Mouse (Mus musculus) intestine, embryonic 15.5 days (tissue): ENCODE results near the gene Nav2. TPM values are rescaled to one million over a fixed set of nuclear protein-coding genes. Genes with fewer than 3 reads are reported as not detected.

Experiments
- ATAC-seq: fragments of 200-750 bp; cut with Nextera tagmentation; 2 replicates; pipeline ENCODE4 v1.8.0; 2017; ENCODE audit warnings: moderate TSS enrichment, moderate library complexity
- H3K27ac ChIP-seq: fragments of 300-500 bp; sonication (generic); 2 replicates; pipeline ENCODE4 v1.5.1; 2015; ENCODE audit warnings: mild to moderate bottlenecking, inconsistent platforms
- H3K27me3 ChIP-seq: fragments of 300-500 bp; sonication (generic); replicated peaks from 2 replicates; pipeline ENCODE4 v1.6.1; 2015; ENCODE audit warnings: inconsistent platforms
- H3K36me3 ChIP-seq: fragments of 300-500 bp; sonication (generic); 2 replicates; pipeline ENCODE4 v1.6.1; 2015; ENCODE audit warnings: inconsistent platforms
- H3K4me1 ChIP-seq: fragments of 300-500 bp; sonication (generic); replicated peaks from 2 replicates; pipeline ENCODE4 v1.6.1; 2015; ENCODE audit warnings: inconsistent platforms
- H3K4me2 ChIP-seq: fragments of 300-500 bp; sonication (generic); replicated peaks from 2 replicates; pipeline ENCODE4 v1.6.1; 2015; ENCODE audit warnings: mild to moderate bottlenecking, inconsistent platforms
- H3K4me3 ChIP-seq: fragments of 300-500 bp; sonication (generic); replicated peaks from 2 replicates; pipeline ENCODE4 v1.5.1; 2015; ENCODE audit warnings: inconsistent platforms
- H3K9ac ChIP-seq: fragments of 300-500 bp; sonication (generic); 2 replicates; pipeline ENCODE4 v1.6.1; 2015; ENCODE audit warnings: inconsistent platforms
- H3K9me3 ChIP-seq: fragments of 300-500 bp; sonication (generic); 2 replicates; pipeline ENCODE4 v1.6.1; 2016; ENCODE audit warnings: inconsistent platforms
- WGBS: fragments of 180-500 bp; shearing (Covaris S2); methylation state at CpG from one replicate; pipeline ENCODE4 v1.1.7; 2015; 5-methylcytosine and 5-hydroxymethylcytosine counted together
- polyA plus RNA-seq: library from polyadenylated mRNA; unstranded; fragments of >200 nt; fragmentation: Nextera tagmentation; extraction: Ambion mirVana; gene quantifications from 2 replicates; pipeline ENCODE4 v1.2.1, GENCODE M21; 2015

Gene Nav2
- polyA plus RNA-seq, 1 experiment from 2014 or later: 17.7 TPM

- WGBS: 90% methylated on average over 9 of the region's 9 CpGs
- H3K4me1 ChIP-seq: peaks cover 8% of the 10 kb centered on the region; the same call in 1 of the 2 replicates
- no peak for ATAC-seq
- H3K4me3 ChIP-seq: no peak overlapping the region
- H3K36me3 ChIP-seq: peaks cover 5% of the 10 kb centered on the region; the same call in 1 of the 2 replicates
- no peak overlapping the region for H3K4me2 ChIP-seq
- no peak overlapping the region for H3K27ac ChIP-seq
- H3K9ac ChIP-seq: no peak overlapping the region
- H3K9me3 ChIP-seq: no peaks in the 10 kb centered on the region
- H3K27me3 ChIP-seq: no peaks in the 10 kb centered on the region
Observed at GRCm38 (mm10) chr7:49540181-49540580, 631.7 kb downstream of the Nav2 start.

DNA sequence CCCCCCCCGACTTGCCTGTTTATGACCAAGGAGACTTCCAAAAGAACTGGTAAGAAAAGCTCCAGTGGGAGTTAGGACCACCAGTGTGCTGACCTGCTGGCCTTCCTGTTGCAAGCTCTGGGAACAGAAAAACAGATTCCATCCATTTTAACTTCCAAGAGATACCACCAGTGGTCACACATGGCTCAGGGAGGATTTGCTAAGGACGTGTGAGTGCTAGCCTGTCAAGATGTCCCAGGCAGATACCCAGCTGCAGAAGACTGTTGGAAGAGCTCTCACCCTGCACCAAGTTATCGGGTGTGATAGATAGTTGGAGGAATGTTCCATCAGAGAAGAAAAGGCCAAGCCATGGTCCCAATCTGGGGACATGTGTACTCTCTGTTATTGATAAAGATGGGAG lies 633.6 kb downstream of the Nav2 start:
- no peak overlapping the region for H3K9ac ChIP-seq
- WGBS: 74% methylated on average over 3 of the region's 3 CpGs
- peaks cover 8% of the 10 kb centered on the region; the same call in 1 of the 2 replicates for H3K4me1 ChIP-seq
- no peak overlapping the region for H3K4me3 ChIP-seq
- H3K27ac ChIP-seq: no peak overlapping the region
- no peaks in the 10 kb centered on the region for H3K9me3 ChIP-seq
- H3K4me2 ChIP-seq: no peak overlapping the region
- H3K36me3 ChIP-seq: no peaks in the 10 kb centered on the region; the same call in 1 of the 2 replicates
- no peak for ATAC-seq
- H3K27me3 ChIP-seq: no peaks in the 10 kb centered on the region

DNA sequence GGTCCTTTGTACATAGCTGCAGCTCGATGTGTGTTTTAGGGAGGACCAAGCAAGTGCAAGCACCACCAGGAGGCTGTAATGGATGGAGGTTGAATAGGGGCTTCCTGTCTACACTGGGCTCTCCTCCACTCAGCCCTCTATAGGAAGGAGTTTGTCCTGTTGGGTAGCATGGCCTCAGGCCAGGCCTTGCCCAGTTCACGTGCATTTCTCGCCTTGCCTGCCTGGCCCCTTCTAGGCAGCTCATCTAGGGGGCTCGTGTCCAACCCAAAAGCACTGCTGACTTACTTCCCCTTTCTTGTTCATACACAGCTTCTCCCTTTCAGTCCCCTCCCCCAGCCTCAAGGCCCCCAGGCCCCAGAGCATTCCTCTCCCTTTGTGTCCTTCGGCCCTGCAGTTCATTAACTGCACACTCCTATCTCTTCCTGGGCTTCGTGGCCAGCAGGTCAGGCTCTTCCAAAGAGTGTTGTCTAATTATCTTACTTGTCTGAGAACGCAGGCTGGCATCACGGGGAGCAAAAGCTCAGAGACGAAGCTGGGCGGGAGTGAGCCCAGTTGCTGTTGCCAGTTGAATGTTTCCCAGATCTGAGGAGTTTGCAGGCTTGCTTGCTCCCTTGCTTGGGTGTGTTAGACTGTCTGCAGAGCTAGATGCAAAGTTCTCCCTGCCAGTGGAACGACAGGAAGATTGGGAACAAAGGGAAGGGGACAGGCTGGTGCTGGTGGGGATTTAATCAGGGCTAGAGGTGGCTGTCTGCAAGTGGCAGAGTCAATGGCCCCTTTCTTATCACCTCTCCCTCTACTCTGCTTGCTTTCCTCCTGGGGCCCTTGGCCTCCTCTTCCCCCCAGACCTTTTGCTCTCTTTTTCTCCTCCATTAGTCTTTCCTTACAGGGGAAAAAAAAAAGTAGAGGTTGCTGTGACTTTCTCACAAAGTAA lies 636.5 kb downstream of the Nav2 start:
- 43% methylated on average over 11 of the region's 11 CpGs for WGBS
- Histone ChIP-seq H3K27ac (no peak overlapping the region), H3K9me3 (no peaks in the 10 kb centered on the region), H3K4me3 (no peak overlapping the region), H3K36me3 (peaks cover 7% of the 10 kb centered on the region; the same call in 1 of the 2 replicates), H3K27me3 (no peaks in the 10 kb centered on the region), H3K4me1 (peaks cover 8% of the 10 kb centered on the region; the same call in 1 of the 2 replicates), H3K9ac (no peak overlapping the region), H3K4me2 (no peak overlapping the region)
- peak; percentile 60 for ATAC-seq

- no peak overlapping the region for H3K4me2 ChIP-seq
- H3K9me3 ChIP-seq: no peaks in the 10 kb centered on the region
- no peaks in the 10 kb centered on the region for H3K27me3 ChIP-seq
- H3K9ac ChIP-seq: no peak overlapping the region
- no peak overlapping the region for H3K27ac ChIP-seq
- 84% methylated on average over 15 of the region's 15 CpGs for WGBS
- no peak overlapping the region for H3K4me3 ChIP-seq
- H3K4me1 ChIP-seq: peaks cover 8% of the 10 kb centered on the region; the same call in 1 of the 2 replicates
- H3K36me3 ChIP-seq: peaks cover 7% of the 10 kb centered on the region; the same call in 1 of the 2 replicates
- ATAC-seq: no peak
Observed at GRCm38 (mm10) chr7:49545706-49546097, 637.2 kb downstream of the Nav2 start.

- H3K27me3 ChIP-seq: no peaks in the 10 kb centered on the region
- 0 out of 2 replicates have a peak, but pooled peaks cover 14% of the 10 kb centered on the region for H3K36me3 ChIP-seq
- H3K4me1 ChIP-seq: peaks cover 11% of the 10 kb centered on the region; the same call in 1 of the 2 replicates
- no peaks in the 10 kb centered on the region for H3K9me3 ChIP-seq
- H3K4me2 ChIP-seq: no peak overlapping the region
- no peak for ATAC-seq
- no peak overlapping the region for H3K27ac ChIP-seq
- 89% methylated on average over 11 of the region's 11 CpGs for WGBS
- H3K9ac ChIP-seq: no peak overlapping the region
- no peak overlapping the region for H3K4me3 ChIP-seq
Observed at GRCm38 (mm10) chr7:49548397-49548796, 639.9 kb downstream of the Nav2 start.

GRCm38 (mm10) chr7:49553236-49553981 lies 644.9 kb downstream of the Nav2 start:
- Histone ChIP-seq H3K9me3 (no peaks in the 10 kb centered on the region), H3K27me3 (no peaks in the 10 kb centered on the region), H3K36me3 (0 out of 2 replicates have a peak, but pooled peaks cover 7% of the 10 kb centered on the region), H3K4me3 (no peak overlapping the region), H3K9ac (no peak overlapping the region), H3K27ac (no peak overlapping the region), H3K4me2 (no peak overlapping the region), H3K4me1 (peaks cover 10% of the 10 kb centered on the region; the same call in 1 of the 2 replicates)
- no peak for ATAC-seq
- WGBS: 42% methylated on average over 11 of the region's 11 CpGs

GRCm38 (mm10) chr7:49558240-49558640 lies 649.7 kb downstream of the Nav2 start:
- H3K27me3 ChIP-seq: no peaks in the 10 kb centered on the region
- no peak for ATAC-seq
- no peak overlapping the region for H3K9ac ChIP-seq
- peak overlapping the region; percentile 30 for H3K27ac ChIP-seq
- peaks cover 14% of the 10 kb centered on the region; the same call in 1 of the 2 replicates for H3K4me1 ChIP-seq
- no peak overlapping the region for H3K4me2 ChIP-seq
- 71% methylated on average over 12 of the region's 12 CpGs for WGBS
- no peak overlapping the region for H3K4me3 ChIP-seq
- no peaks in the 10 kb centered on the region; the same call in 1 of the 2 replicates for H3K36me3 ChIP-seq
- H3K9me3 ChIP-seq: no peaks in the 10 kb centered on the region

- Histone ChIP-seq H3K9me3 (no peaks in the 10 kb centered on the region), H3K4me1 (peaks cover 11% of the 10 kb centered on the region; the same call in 1 of the 2 replicates), H3K4me2 (no peak overlapping the region), H3K9ac (no peak overlapping the region), H3K4me3 (no peak overlapping the region), H3K36me3 (no peaks in the 10 kb centered on the region; the same call in 1 of the 2 replicates), H3K27ac (peak overlapping the region; percentile 30), H3K27me3 (no peaks in the 10 kb centered on the region)
- WGBS: 59% methylated on average over 5 of the region's 5 CpGs
- peak; percentile 65 for ATAC-seq
Observed at GRCm38 (mm10) chr7:49558895-49559294, 650.4 kb downstream of the Nav2 start.

DNA sequence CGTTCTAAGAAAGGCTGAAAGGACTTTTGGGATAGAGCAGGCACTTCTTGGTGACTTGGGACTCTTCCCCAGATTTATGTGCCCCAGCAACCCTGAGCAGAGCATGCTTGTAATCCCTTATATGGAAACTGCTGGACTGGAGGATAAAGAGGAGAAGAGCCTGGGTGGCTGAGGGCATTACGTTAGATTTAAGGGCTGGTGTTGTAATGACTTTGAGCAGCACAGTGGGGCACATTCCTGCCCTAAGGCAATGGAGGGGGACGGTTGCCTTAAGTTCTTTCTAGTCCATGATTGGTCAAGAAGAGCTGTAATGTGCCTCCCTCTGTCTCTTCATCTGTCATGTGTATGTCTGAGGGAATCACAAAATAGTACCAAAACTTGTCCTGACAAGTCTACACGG lies 651.5 kb downstream of the Nav2 start:
- no peak overlapping the region for H3K4me3 ChIP-seq
- H3K4me2 ChIP-seq: no peak overlapping the region
- H3K4me1 ChIP-seq: peaks cover 11% of the 10 kb centered on the region; the same call in 1 of the 2 replicates
- WGBS: 65% methylated on average over 4 of the region's 4 CpGs
- H3K9me3 ChIP-seq: no peaks in the 10 kb centered on the region
- peaks cover under 1% of the 10 kb centered on the region; the same call in 1 of the 2 replicates for H3K36me3 ChIP-seq
- peak overlapping the region; percentile 48; the same call in 1 of the 2 replicates for H3K27ac ChIP-seq
- no peak overlapping the region for H3K9ac ChIP-seq
- ATAC-seq: no peak
- no peaks in the 10 kb centered on the region for H3K27me3 ChIP-seq

GRCm38 (mm10) chr7:49562404-49562803 lies 653.9 kb downstream of the Nav2 start:
- Histone ChIP-seq H3K27ac (no peak overlapping the region), H3K36me3 (peaks cover 14% of the 10 kb centered on the region; the same call in 1 of the 2 replicates)

GRCm38 (mm10) chr7:49562851-49563250 lies 654.3 kb downstream of the Nav2 start:
- no peak for ATAC-seq
- H3K9me3 ChIP-seq: no peaks in the 10 kb centered on the region
- H3K4me2 ChIP-seq: no peak overlapping the region
- H3K27ac ChIP-seq: no peak overlapping the region
- H3K36me3 ChIP-seq: peaks cover 14% of the 10 kb centered on the region; the same call in 1 of the 2 replicates
- H3K4me1 ChIP-seq: 0 out of 2 replicates have a peak, but pooled peaks cover 7% of the 10 kb centered on the region
- H3K4me3 ChIP-seq: no peak overlapping the region
- WGBS: 92% methylated on average over 8 of the region's 8 CpGs
- H3K27me3 ChIP-seq: no peaks in the 10 kb centered on the region
- no peak overlapping the region for H3K9ac ChIP-seq

More at GRCm38 (mm10) chr7:49562404-49562803, 653.9 kb downstream of the Nav2 start:
- Histone ChIP-seq H3K4me3 (no peak overlapping the region), H3K9me3 (no peaks in the 10 kb centered on the region), H3K9ac (no peak overlapping the region), H3K27me3 (no peaks in the 10 kb centered on the region), H3K4me2 (no peak overlapping the region), H3K4me1 (0 out of 2 replicates have a peak, but pooled peaks cover 7% of the 10 kb centered on the region)
- 92% methylated on average over 4 of the region's 4 CpGs for whole genome bisulfite sequencing
- ATAC-seq: no peak

GRCm38 (mm10) chr7:49565084-49565483 lies 656.6 kb downstream of the Nav2 start:
- no peak overlapping the region for H3K4me3 ChIP-seq
- no peaks in the 10 kb centered on the region for H3K9me3 ChIP-seq
- no peak overlapping the region for H3K9ac ChIP-seq
- no peaks in the 10 kb centered on the region for H3K4me1 ChIP-seq
- no peak overlapping the region for H3K4me2 ChIP-seq
- H3K27ac ChIP-seq: no peak overlapping the region
- no peak for ATAC-seq
- WGBS: 91% methylated on average over 11 of the region's 11 CpGs
- H3K27me3 ChIP-seq: no peaks in the 10 kb centered on the region
- 0 out of 2 replicates have a peak, but pooled peaks cover 14% of the 10 kb centered on the region for H3K36me3 ChIP-seq
